11 mouse cellular contexts compared by ENCODE assay signal in genomic region chr14:60726091-60726490, GRCm38 (mm10). TPM values are rescaled to one million over a fixed set of nuclear protein-coding genes. Genes with fewer than 3 reads are reported as not detected.
DNase-seq lines count a peak whose midpoint lies in the region; ATAC-seq and TF ChIP-seq lines count a peak whose summit lies in the region.
"Had no signal": no experiment of that assay in that cellular context is flagged by ENCODE, and none has a peak within 500 bp of the region (broad histone marks: within the 10 kb centered on the region; RNA-seq: fewer than 3 reads in every experiment).

No protein-coding gene starts in this region.

- H3K4me3 ChIP-seq in forebrain, postnatal 0 days (ENCODE audit: low read depth, low read length): no peak overlapping the region
- H3K4me3 ChIP-seq in forebrain, embryonic 13.5 days: no peak overlapping the region
- no peak overlapping the region for H3K4me3 ChIP-seq in kidney, embryonic 16.5 days (ENCODE audit: low read length)
- H3K4me3 ChIP-seq: liver, embryonic 15.5 days had no signal

- H3K27me3 ChIP-seq in forebrain, postnatal 0 days (ENCODE audit: insufficient read depth, low read length): no peaks in the 10 kb centered on the region
- H3K27me3 ChIP-seq in forebrain, embryonic 13.5 days: no peaks in the 10 kb centered on the region
- H3K27me3 ChIP-seq in kidney, embryonic 16.5 days (ENCODE audit: insufficient read depth, low read length): no peaks in the 10 kb centered on the region
- H3K27me3 ChIP-seq: liver, embryonic 15.5 days had no signal

- no peak for TF ChIP-seq CTCF in forebrain, postnatal 0 days (IDR thresholded peaks at IDR 0.05; ENCODE audit: low read depth)

- H3K4me2 ChIP-seq in forebrain, postnatal 0 days (ENCODE audit: low read depth): no peak overlapping the region
- H3K4me2 ChIP-seq in forebrain, embryonic 13.5 days: no peak overlapping the region
- H3K4me2 ChIP-seq in kidney, embryonic 16.5 days (replicated peaks; ENCODE audit: low read depth, low read length): no peak overlapping the region
- H3K4me2 ChIP-seq: liver, embryonic 15.5 days had no signal

- no peaks in the 10 kb centered on the region for H3K36me3 ChIP-seq in forebrain, postnatal 0 days (ENCODE audit: insufficient read depth)
- H3K36me3 ChIP-seq in forebrain, embryonic 13.5 days (ENCODE audit: poor library complexity, severe bottlenecking): peaks cover 37% of the 10 kb centered on the region
- peaks cover 11% of the 10 kb centered on the region for H3K36me3 ChIP-seq in kidney, embryonic 16.5 days (ENCODE audit: insufficient read depth, low read length)

- peak; percentile 14; the same call in 1 of the 2 replicates for ATAC-seq in forebrain, postnatal 0 days
- no peak for ATAC-seq in forebrain, embryonic 13.5 days
- peak; percentile 90 for ATAC-seq in kidney, embryonic 16.5 days (ENCODE audit: low FRiP score, low TSS enrichment)
- ATAC-seq in erythroid progenitor cell, adult 5-6 weeks (replicated peaks; ENCODE audit: low FRiP score, poor library complexity, severe bottlenecking): no peak

- DNase-seq in forebrain, postnatal 0 days: no peak
- DNase-seq in 416B (ENCODE audit: low read depth): peak; percentile 52
- DNase-seq in brain, adult 2 months (ENCODE audit: low read depth, low spot score): peak; percentile 55
- no peak for DNase-seq in frontal cortex, postnatal 25 days (ENCODE audit: low spot score in 2 of 2)
- no peak for DNase-seq in spleen, postnatal 10 days (ENCODE audit: low spot score in 2 of 2)

- 60% methylated on average over 6 of the region's 6 CpGs for WGBS in forebrain, postnatal 0 days
- 67% methylated on average over 6 of the region's 6 CpGs for WGBS in forebrain, embryonic 13.5 days
- 38% methylated on average over 6 of the region's 6 CpGs for WGBS in kidney, embryonic 16.5 days

- no peak overlapping the region for H3K9ac ChIP-seq in forebrain, postnatal 0 days
- no peak overlapping the region for H3K9ac ChIP-seq in forebrain, embryonic 13.5 days
- H3K9ac ChIP-seq in kidney, embryonic 16.5 days (replicated peaks; ENCODE audit: low read length): no peak overlapping the region
- H3K9ac ChIP-seq: liver, embryonic 15.5 days had no signal

- H3K27ac ChIP-seq in forebrain, postnatal 0 days (ENCODE audit: low read depth, low read length): no peak overlapping the region
- H3K27ac ChIP-seq in forebrain, embryonic 13.5 days: no peak overlapping the region
- peak overlapping the region; percentile 34; the same call in 1 of the 2 replicates for H3K27ac ChIP-seq in kidney, embryonic 16.5 days (ENCODE audit: low read length)
- H3K27ac ChIP-seq: liver, embryonic 15.5 days had no signal

- H3K4me1 ChIP-seq in forebrain, postnatal 0 days (ENCODE audit: insufficient read depth): no peaks in the 10 kb centered on the region
- H3K4me1 ChIP-seq in forebrain, embryonic 13.5 days: peaks cover 12% of the 10 kb centered on the region
- H3K4me1 ChIP-seq in kidney, embryonic 16.5 days (ENCODE audit: insufficient read depth, low read length): peaks cover 26% of the 10 kb centered on the region

- no peaks in the 10 kb centered on the region for H3K9me3 ChIP-seq in forebrain, postnatal 0 days (ENCODE audit: low read length)
- H3K9me3 ChIP-seq in forebrain, embryonic 13.5 days (replicated peaks): peaks cover 3% of the 10 kb centered on the region; the same call in 1 of the 2 replicates
- peaks cover 4% of the 10 kb centered on the region; the same call in 1 of the 2 replicates for H3K9me3 ChIP-seq in kidney, embryonic 16.5 days (ENCODE audit: low read length)
- H3K9me3 ChIP-seq: liver, embryonic 15.5 days had no signal

RNA-seq across cellular contexts. Expression of gene C1qtnf9, which starts 41.8 kb away (rescaled TPM):
- 0.31 TPM in 1 of 2 replicates, not detected in the other for total RNA-seq in forebrain, postnatal 0 days (2014; rRNA removed)
- 0.26 TPM in 1 of 2 replicates, not detected in the other for polyA plus RNA-seq in forebrain, postnatal 0 days (2015; fragmentation: Nextera tagmentation; extraction: Ambion mirVana)
- polyA plus RNA-seq in forebrain, embryonic 13.5 days (2015; fragmentation: Nextera tagmentation; extraction: Ambion mirVana): 0.22 and 0.39 TPM in 2 replicates
- polyA plus RNA-seq in kidney, embryonic 16.5 days (2015; fragmentation: Nextera tagmentation; extraction: Ambion mirVana): 0.41 and 0.56 TPM in 2 replicates
- not detected in 2 replicates for total RNA-seq in erythroid progenitor cell, adult 5-6 weeks (2015; ENCODE audit: low replicate concordance)
- not detected in 2 replicates for total RNA-seq in erythroid progenitor cell, adult 5-6 weeks (2017; ENCODE audit: low replicate concordance)
- polyA plus RNA-seq: embryonic facial prominence, embryonic 11.5 days; neural tube, embryonic 14.5 days had no signal

RNA-seq across cellular contexts. Expression of gene Mipep, which starts 58.3 kb away (rescaled TPM):
- total RNA-seq in forebrain, postnatal 0 days (2014; rRNA removed): 26.6 and 27.4 TPM in 2 replicates
- 18.3 and 19.4 TPM in 2 replicates for polyA plus RNA-seq in forebrain, postnatal 0 days (2015; fragmentation: Nextera tagmentation; extraction: Ambion mirVana)
- polyA plus RNA-seq in forebrain, embryonic 13.5 days (2015; fragmentation: Nextera tagmentation; extraction: Ambion mirVana): 18.3 and 19.5 TPM in 2 replicates
- 23.3 and 24.6 TPM in 2 replicates for polyA plus RNA-seq in kidney, embryonic 16.5 days (2015; fragmentation: Nextera tagmentation; extraction: Ambion mirVana)
- 2.9 and 5.4 TPM in 2 replicates for total RNA-seq in erythroid progenitor cell, adult 5-6 weeks (2015; ENCODE audit: low replicate concordance)
- 1.9 and 4.2 TPM in 2 replicates for total RNA-seq in erythroid progenitor cell, adult 5-6 weeks (2017; ENCODE audit: low replicate concordance)

Comparison
In these comparisons a context has a peak if more than half of its experiments do, and no peak if none do; other contexts are left out.
1. ATAC-seq: peak in forebrain, postnatal 0 days (single experiment) and kidney, embryonic 16.5 days (single experiment); none in forebrain, embryonic 13.5 days (single experiment) and erythroid progenitor cell, adult 5-6 weeks (single experiment).
2. DNase-seq: peak in 416B (single experiment) and brain, adult 2 months (single experiment); none in forebrain, postnatal 0 days (single experiment), frontal cortex, postnatal 25 days (0 of 2) and spleen, postnatal 10 days (0 of 2).